Mouse (Mus musculus): ENCODE results near the gene Gm128. TPM values are rescaled to one million over a fixed set of nuclear protein-coding genes. Genes with fewer than 3 reads are reported as not detected.
A peak's percentile ranks its signal among the peaks of the same experiment; 100 is the strongest.
"Not testable (repeated sequence)": the region's sequence is repeated elsewhere in the genome, so short reads cannot be mapped to it uniquely, and the experiment has no call there.

The Gm128 gene
- polyA plus RNA-seq, 1 experiment from 2014 or later = 0.19 TPM

DNA sequence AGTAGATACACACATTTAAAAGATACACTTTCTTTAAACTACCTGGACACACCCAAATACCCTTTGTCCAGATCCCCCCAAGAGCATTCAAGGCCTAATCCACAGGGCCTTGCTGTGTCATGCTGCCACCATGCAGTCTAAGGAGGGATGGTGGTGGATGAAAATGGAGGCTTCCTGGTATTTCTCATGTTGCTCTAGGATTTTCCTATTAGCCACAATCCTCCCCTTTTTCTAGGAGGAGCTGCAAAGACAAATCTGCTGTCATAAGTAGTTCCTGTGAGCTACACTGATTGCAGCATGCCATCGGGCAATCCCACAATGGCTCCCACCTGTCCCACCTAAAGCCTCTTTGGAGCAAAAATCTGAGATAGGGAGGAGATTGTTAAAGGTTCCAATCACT is 14.2 kb downstream of the Gm128 start:
- H3K27me3 ChIP-seq = no peaks in the 10 kb centered on the region
- peak overlapping the region; percentile 88 for H3K4me3 ChIP-seq
- WGBS = 13% methylated on average over 1 of the region's 1 CpGs
- H3K4me2 ChIP-seq = peak overlapping the region; percentile 88
- H3K9me3 ChIP-seq = no peaks in the 10 kb centered on the region
- H3K4me1 ChIP-seq (replicated peaks) = peaks cover 70% of the 10 kb centered on the region
- H3K9ac ChIP-seq = peak overlapping the region; percentile 95
- peaks cover 42% of the 10 kb centered on the region for H3K36me3 ChIP-seq
- ATAC-seq (ENCODE audit: low FRiP score) = no peak
- H3K27ac ChIP-seq = peak overlapping the region; percentile 99

DNA sequence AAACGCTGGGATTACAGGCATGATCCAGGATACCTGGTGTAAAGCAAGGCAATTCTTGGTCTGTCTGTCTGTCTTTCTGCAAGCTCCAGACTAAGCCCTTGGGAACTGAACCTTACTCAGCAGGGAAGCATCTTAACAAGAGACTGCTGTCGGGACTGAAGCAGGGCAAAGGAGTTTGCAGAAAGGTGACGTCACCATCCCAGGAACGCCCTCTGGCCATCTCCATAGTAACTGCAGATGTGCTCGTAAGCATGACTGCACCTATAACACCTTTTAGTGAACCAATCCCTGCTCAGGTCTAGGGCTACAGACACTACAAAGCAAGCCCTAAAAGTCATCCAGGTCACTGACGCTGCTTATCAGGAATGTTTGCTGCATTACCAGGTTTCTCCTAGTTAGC is 17.1 kb downstream of the Gm128 start:
- H3K4me1 ChIP-seq (replicated peaks) = peaks cover 45% of the 10 kb centered on the region
- peak overlapping the region; percentile 24; the same call in 1 of the 2 replicates for H3K9ac ChIP-seq
- H3K27ac ChIP-seq = no peak overlapping the region
- no peaks in the 10 kb centered on the region for H3K9me3 ChIP-seq
- peak overlapping the region; percentile 36 for H3K4me2 ChIP-seq
- peaks cover 59% of the 10 kb centered on the region for H3K36me3 ChIP-seq
- H3K27me3 ChIP-seq = no peaks in the 10 kb centered on the region
- WGBS = 27% methylated on average over 6 of the region's 6 CpGs
- ATAC-seq (ENCODE audit: low FRiP score) = no peak
- peak overlapping the region; percentile 17; the same call in 1 of the 2 replicates for H3K4me3 ChIP-seq

DNA sequence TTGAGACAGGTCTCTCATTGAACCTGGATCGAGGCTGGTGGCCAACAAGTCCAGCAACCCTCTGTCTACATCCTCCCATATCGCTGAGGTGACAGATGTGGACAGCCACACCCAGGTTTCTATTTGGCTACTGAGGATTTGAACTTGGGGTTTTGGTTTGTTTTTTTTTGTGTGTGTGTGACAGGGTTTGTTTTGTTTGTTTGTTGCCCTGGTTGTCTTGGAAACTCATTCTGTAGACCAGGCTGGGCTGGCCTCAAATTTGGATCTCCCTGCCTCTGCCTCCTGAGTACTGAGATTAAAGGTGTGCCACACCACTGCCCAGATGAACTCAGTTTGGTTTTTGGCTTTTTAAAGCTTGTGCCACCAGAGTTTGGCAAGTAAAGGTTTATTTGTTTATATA is 18.4 kb downstream of the Gm128 start:
- no peak overlapping the region for H3K27ac ChIP-seq
- no peaks in the 10 kb centered on the region for H3K27me3 ChIP-seq
- ATAC-seq (ENCODE audit: low FRiP score) = no peak
- H3K4me2 ChIP-seq = no peak overlapping the region
- 97% methylated on average over 2 of the region's 2 CpGs for WGBS
- H3K4me1 ChIP-seq (replicated peaks) = peaks cover 49% of the 10 kb centered on the region
- no peaks in the 10 kb centered on the region for H3K9me3 ChIP-seq
- no peak overlapping the region for H3K9ac ChIP-seq
- no peak overlapping the region for H3K4me3 ChIP-seq
- H3K36me3 ChIP-seq = peaks cover 68% of the 10 kb centered on the region

DNA sequence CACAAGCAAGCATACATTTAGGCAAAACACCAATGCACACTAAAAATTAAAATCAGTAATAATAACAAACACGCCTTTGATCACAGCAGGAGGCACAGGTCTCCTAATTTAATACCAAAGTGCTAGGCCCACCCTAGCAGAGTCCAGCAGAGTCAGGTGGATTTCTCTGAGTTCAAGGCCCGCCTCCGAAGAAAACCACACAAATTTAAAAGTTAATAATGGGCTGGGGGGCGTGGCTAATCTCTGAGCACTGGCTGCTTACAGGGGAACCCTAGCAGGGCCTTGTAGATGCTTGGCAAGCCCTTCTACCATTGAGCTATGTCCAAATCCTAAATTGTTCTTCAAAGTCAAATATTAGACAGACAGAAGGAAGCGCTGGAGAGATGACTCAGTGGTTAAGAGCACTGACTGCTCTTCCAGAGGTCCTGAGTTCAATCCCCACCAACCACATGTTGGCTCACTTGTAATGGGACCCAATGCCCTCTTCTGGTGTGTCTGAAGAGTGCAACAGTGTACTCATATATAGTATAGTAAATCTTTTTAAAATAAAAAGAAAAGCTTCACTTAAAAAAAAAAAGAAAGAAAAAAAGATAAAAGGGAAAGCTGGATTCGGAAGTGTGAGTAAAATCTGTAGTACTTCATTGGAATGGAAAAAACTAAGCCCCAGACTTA is 22.8 kb downstream of the Gm128 start:
- no peak for ATAC-seq (ENCODE audit: low FRiP score)
- Histone ChIP-seq H3K9ac (no peak overlapping the region), H3K4me3 (peak overlapping the region; percentile 71; the same call in 1 of the 2 replicates), H3K4me2 (peak overlapping the region; percentile 65), H3K9me3 (no peaks in the 10 kb centered on the region), H3K36me3 (peaks cover 66% of the 10 kb centered on the region), H3K27ac (peak overlapping the region; percentile 96; the same call in 1 of the 2 replicates), H3K27me3 (no peaks in the 10 kb centered on the region), H3K4me1 (replicated peaks) (peaks cover 35% of the 10 kb centered on the region)
- whole genome bisulfite sequencing = 77% methylated on average over 6 of the region's 6 CpGs

DNA sequence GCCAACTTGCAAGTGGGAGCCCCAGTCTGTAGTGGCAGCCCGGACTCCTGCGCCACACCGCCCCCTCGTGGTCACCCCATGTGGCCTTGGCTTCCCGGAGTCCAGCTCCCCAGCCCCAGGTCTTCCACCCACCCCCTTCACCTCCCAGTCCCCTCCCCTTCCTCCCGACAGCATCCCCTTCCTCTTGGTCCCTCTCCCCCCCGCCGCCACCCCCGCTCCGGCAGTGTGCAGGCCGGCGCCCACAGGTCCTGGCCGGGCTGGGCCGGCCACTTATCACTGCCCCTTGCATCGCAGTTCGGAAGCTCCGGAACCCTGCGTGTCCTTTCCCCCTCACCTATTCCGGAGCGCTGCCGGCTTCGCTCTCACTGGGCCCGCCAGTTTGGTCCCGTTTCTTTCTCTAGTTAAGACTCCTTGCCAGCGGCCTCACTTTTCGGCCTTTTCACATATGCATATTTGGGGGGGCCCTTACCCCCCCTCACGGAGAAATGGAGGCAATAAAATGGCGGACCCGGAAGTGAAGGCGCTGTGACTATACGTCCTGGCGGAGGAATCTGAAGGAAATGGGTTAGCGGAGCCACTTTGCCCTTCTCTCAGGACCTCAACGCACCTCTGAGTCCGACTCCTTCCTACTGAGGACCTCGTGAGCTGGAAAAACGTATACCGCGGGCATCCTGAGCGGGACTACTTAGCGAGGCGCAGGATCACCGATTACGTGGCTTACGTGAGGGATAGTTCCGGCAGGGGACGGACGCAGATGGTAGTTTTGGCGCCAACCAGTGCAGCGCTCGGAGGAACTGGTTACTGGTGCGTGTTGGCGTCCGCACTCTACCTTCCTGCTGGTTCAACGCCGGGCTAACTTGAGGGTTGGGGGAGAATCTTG is 23.9 kb downstream of the Gm128 start, which contains the start of gene Gabpb2:
TSS of gene Gabpb2 (minus strand) at position 662 of the 880 bp plus-strand sequence.
- ATAC-seq (ENCODE audit: low FRiP score) = peak; percentile 92
- Histone ChIP-seq H3K4me2 (peak within 1 kb of the TSS; percentile 65), H3K36me3 (peaks cover 55% of the 10 kb centered on the region), H3K27me3 (no peaks in the 10 kb centered on the region), H3K9me3 (no peaks in the 10 kb centered on the region), H3K9ac (peak within 1 kb of the TSS; percentile 90), H3K4me1 (replicated peaks) (peaks cover 26% of the 10 kb centered on the region), H3K4me3 (peak within 1 kb of the TSS; percentile 71), H3K27ac (peak within 1 kb of the TSS; percentile 96)
- WGBS = under 1% methylated on average over 56 of the region's 56 CpGs

DNA sequence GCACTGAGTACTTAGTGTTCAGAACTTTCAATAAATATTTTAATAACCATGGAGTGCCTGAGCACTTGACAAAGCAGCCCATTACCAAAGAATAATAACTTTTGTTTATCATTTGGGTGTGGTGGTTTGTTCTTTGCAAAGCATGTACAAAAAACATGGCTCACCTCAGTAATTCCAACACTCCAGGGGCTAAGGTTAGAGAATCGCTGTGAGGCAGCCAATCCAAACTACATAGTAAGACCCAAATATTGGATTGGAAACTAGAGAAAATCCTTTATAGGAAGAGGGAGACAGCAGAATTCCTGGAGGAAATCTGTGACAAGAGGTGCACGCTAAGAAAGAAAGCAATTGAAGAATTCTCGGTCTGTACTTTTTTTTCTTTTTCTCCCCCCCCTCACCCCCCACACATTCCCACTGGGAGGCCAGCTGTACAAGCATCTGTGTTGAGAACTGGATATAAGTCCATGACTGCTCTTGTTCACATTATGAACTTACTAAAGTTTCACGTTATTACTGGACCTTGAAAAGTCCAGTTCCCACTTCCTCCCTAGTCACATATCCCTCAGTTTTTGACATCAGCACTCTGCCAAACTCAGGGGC is 24.6 kb downstream of the Gm128 start:
- H3K9ac ChIP-seq = peak overlapping the region; percentile 90; the same call in 1 of the 2 replicates
- peaks cover 57% of the 10 kb centered on the region for H3K36me3 ChIP-seq
- peak overlapping the region; percentile 96 for H3K27ac ChIP-seq
- peak overlapping the region; percentile 65 for H3K4me2 ChIP-seq
- 24% methylated on average over 4 of the region's 4 CpGs for WGBS
- ATAC-seq (ENCODE audit: low FRiP score) = no peak
- peaks cover 24% of the 10 kb centered on the region for H3K4me1 ChIP-seq (replicated peaks)
- no peaks in the 10 kb centered on the region for H3K27me3 ChIP-seq
- peak overlapping the region; percentile 71 for H3K4me3 ChIP-seq
- H3K9me3 ChIP-seq = no peaks in the 10 kb centered on the region

DNA sequence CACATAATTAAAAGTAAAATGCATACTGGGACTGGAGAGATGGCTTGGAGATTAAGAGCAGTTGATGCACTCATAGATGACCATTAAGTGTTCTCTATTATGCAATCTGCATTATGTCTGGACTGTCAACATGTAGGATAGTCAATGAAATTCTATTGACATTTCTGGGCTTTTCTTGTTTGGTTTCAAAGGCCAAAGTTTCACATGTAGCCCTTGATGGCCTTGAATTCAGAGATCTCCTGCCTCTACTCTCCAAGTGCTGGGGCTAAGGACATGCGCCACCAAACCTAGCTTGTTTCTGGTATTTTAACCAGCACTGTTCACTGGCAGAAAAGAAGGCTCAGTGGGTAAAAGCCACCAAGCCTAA is 27.8 kb downstream of the Gm128 start:
- no peak for ATAC-seq (ENCODE audit: low FRiP score)

DNA sequence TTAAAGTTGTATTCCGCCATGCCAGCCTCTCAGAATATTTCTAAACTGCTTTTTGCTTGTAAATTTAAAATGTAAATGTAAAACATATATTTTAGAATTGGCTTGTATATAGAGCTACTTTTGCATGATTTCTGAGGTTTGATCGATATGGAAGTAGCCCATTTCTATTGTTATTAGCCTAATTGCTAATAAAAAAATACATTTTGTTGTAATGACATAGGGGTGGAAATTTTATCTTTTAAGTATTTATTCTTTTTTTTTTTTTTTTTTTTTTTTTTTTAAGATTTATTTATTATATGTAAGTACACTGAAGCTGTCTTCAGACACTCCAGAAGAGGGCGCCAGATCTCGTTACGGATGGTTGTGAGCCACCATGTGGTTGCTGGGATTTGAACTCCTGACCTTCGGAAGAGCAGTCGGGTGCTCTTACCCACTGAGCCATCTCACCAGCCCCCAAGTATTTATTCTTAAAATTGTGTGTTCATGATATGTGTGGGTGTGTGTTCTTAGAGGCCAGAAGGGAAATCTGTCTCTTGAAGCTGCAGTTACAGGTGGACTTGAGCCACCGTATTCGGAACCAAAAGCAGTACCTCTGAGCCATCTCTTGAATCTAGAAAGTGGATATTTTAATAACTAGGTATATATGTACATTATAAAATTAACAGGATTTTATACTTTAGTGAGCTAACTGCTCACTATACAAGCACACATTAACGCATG is 28.3 kb downstream of the Gm128 start:
- H3K9ac ChIP-seq; H3K4me2 ChIP-seq; H3K27ac ChIP-seq; ATAC-seq (ENCODE audit: low FRiP score); H3K4me3 ChIP-seq; H3K27me3 ChIP-seq; H3K9me3 ChIP-seq: not testable (repeated sequence)
- Histone ChIP-seq H3K36me3 (peaks cover 26% of the 10 kb centered on the region), H3K4me1 (replicated peaks) (peaks cover 13% of the 10 kb centered on the region)
- 90% methylated on average over 9 of the region's 10 CpGs for WGBS

More for the DNA sequence above, 27.8 kb downstream of the Gm128 start:
- peaks cover 30% of the 10 kb centered on the region for H3K36me3 ChIP-seq
- H3K4me1 ChIP-seq (replicated peaks) = peaks cover 19% of the 10 kb centered on the region
- H3K27me3 ChIP-seq = no peaks in the 10 kb centered on the region
- WGBS = 98% methylated on average over 1 of the region's 1 CpGs
- no peak overlapping the region for H3K4me3 ChIP-seq
- H3K9me3 ChIP-seq = no peaks in the 10 kb centered on the region
- no peak overlapping the region for H3K9ac ChIP-seq
- no peak overlapping the region for H3K4me2 ChIP-seq
- H3K27ac ChIP-seq = no peak overlapping the region

DNA sequence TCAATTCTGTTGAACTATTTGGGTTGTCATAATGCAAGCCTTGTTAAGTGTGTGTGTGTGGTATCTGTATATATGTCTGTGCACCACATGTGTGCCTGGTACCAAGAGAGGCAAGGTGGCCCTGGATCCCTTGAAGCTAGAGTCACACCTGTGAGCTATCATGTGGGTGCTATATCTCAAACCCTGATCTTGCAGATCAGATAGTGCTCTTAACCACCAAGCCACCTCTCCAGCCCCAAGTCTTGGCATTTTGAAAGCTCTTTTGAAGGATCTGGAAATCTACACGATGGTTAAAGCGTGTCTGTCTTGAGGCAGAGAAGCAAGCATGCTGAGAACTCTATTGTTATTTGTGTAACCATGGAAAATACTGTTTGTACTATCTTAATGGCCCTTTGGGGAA is 30.8 kb downstream of the Gm128 start:
- no peak overlapping the region for H3K9ac ChIP-seq
- H3K4me1 ChIP-seq (replicated peaks) = no peaks in the 10 kb centered on the region
- H3K4me2 ChIP-seq = no peak overlapping the region
- H3K36me3 ChIP-seq = peaks cover 39% of the 10 kb centered on the region
- no peak overlapping the region for H3K4me3 ChIP-seq
- no peaks in the 10 kb centered on the region for H3K27me3 ChIP-seq
- no peak for ATAC-seq (ENCODE audit: low FRiP score)
- H3K27ac ChIP-seq = no peak overlapping the region
- WGBS = 60% methylated on average over 2 of the region's 2 CpGs
- no peaks in the 10 kb centered on the region for H3K9me3 ChIP-seq

DNA sequence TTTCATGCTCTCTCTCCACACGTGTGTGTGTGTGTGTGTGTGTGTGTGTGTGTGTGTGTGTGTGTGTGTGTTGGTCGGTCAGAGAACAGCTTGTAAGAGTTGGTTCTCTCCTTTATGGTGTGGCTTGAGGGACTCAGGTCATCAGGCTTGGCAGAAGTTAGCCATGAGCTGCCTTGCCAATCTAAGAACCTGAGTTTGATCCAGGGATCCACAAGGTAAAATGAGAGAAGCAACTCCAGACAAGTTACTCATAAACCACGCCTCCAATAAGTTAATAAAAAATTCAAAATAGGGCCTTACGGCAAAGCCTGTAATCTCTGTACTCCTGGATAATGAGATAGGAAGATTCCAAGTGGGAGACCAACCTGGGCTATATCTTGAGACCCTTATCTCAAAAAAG is 33.1 kb downstream of the Gm128 start:
- 87% methylated on average over 4 of the region's 4 CpGs for WGBS
- Histone ChIP-seq H3K9me3 (no peaks in the 10 kb centered on the region), H3K27ac (no peak overlapping the region), H3K4me1 (replicated peaks) (no peaks in the 10 kb centered on the region), H3K27me3 (no peaks in the 10 kb centered on the region), H3K36me3 (peaks cover 45% of the 10 kb centered on the region), H3K4me2 (no peak overlapping the region), H3K4me3 (no peak overlapping the region), H3K9ac (no peak overlapping the region)
- no peak for ATAC-seq (ENCODE audit: low FRiP score)

DNA sequence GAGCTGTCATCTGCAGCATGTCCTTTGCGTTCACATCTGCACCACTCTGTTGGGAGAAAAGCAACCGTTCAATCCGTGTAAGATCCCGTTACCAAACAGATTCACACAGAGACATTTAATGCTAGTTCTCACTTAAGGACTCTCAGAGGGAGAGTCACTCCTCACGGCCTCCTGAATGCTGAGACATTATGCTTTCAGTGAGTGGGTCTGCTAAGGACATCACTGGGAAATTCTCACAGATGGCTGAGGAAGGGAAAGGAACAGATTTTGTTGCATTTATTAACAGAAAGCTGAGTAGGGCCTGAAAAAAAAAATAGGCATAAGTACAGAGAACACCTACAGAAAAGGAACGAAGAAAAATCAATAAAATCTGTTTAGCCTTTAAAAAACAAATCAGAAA is 37.5 kb downstream of the Gm128 start:
- WGBS = 95% methylated on average over 6 of the region's 6 CpGs
- no peak for ATAC-seq (ENCODE audit: low FRiP score)
- H3K4me2 ChIP-seq = no peak overlapping the region
- H3K4me1 ChIP-seq (replicated peaks) = no peaks in the 10 kb centered on the region
- no peak overlapping the region for H3K4me3 ChIP-seq
- H3K27me3 ChIP-seq = no peaks in the 10 kb centered on the region
- H3K9me3 ChIP-seq = no peaks in the 10 kb centered on the region
- H3K36me3 ChIP-seq = peaks cover 74% of the 10 kb centered on the region
- no peak overlapping the region for H3K27ac ChIP-seq
- no peak overlapping the region for H3K9ac ChIP-seq

DNA sequence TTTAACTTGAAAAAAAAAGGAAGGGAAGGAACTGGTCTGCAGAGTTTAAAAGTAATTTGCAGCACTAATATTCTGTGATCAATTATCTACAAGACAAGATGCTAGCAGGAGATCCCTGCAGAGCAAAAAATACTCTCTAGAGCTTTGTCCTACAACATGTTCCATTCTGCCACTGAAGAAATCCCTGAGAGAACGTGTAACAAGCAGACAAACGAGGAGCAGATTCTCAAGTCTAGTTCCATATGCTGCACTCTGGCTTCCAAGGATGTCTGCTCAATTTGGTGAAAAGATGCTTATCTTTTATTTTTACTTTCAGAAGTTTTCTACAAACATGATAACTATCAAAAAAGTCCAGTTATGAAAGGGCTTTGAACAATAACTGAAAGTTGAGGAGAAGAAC is 40.8 kb downstream of the Gm128 start:
- Histone ChIP-seq H3K4me3 (no peak overlapping the region), H3K4me1 (replicated peaks) (no peaks in the 10 kb centered on the region), H3K36me3 (peaks cover 86% of the 10 kb centered on the region), H3K27ac (no peak overlapping the region), H3K9me3 (no peaks in the 10 kb centered on the region), H3K4me2 (no peak overlapping the region), H3K9ac (no peak overlapping the region), H3K27me3 (no peaks in the 10 kb centered on the region)
- ATAC-seq (ENCODE audit: low FRiP score) = no peak
- WGBS = 73% methylated on average over 2 of the region's 2 CpGs
